Mouse (Mus musculus) monocyte, adult 59 days (primary cell): ENCODE measurements around the gene Adgrv1. TPM values are rescaled to one million over a fixed set of nuclear protein-coding genes. Genes with fewer than 3 reads are reported as not detected.

Experiments used
- total RNA-seq, 2 experiments: library from RNA; stranded (reverse); gene quantifications; one replicate each; pipeline ENCODE4 v1.2.4; 2023

The Adgrv1 gene
- under 1 TPM; 0.66 to 0.88 TPM for total RNA-seq

GRCm38 (mm10) chr13:81632720-81633415 lies at the start of gene Adgrv1:
Gene Adgrv1, minus strand, starts transcription at chr13:81633154.

DNA sequence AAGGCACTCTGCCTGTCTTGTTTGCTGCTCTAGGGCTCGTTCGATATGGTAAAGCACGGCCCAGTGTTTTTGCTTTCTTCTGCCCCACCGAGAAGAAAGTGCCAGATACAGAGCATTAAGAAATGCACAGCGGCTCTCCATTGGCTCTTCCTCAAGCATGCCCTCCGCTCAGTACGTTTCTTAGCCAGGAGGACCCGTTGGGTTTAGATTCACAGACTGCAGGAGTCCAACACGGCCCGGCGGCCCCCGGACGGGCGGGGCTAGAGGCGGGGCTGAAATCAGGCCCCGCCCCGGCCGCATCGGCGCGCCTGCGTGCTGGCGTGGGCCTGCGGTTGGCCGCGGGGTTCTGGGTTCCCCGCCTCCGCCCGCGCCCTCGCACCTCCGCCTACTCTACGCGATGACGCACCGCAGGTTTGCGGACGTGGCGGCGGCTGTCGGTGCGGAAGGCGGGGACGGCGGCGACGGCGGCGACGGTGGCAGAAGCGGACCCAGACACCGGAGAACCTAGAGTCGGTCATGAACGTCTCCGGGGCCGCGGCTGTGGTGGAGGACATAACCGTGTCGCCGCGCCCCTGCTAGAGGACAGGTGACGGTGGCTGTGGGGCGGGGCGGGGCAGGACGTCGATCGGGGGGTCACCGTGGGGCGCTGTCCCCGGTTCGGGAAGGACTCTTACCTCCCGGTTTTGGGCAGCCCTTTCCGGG lies 24.5 kb upstream of the Adgrv1 start, which contains the start of gene Lysmd3:
Gene Lysmd3, plus strand, starts transcription at position 313 of the 702 bp plus-strand sequence.

Other genes starting within 250 kb of the Adgrv1 start
- gene Lysmd3, start 24.5 kb upstream of the Adgrv1 start, total RNA-seq: 10 to 100 TPM; 21.8 to 21.9 TPM
- 1 to 10 TPM; 3.9 to 6.9 TPM for gene Polr3g, start 77.9 kb upstream of the Adgrv1 start, total RNA-seq
- gene Mblac2, start 78.2 kb upstream of the Adgrv1 start, total RNA-seq: 1 to 10 TPM; 4.3 to 4.6 TPM
- 10 to 100 TPM; 62.8 to 70.4 TPM for gene Cetn3, start 149.9 kb upstream of the Adgrv1 start, total RNA-seq